Mouse (Mus musculus) lung, adult 18-20 months (tissue): Measurements from ENCODE around the gene Pgghg.
"Not testable (repeated sequence)": the region's sequence is repeated elsewhere in the genome, so short reads cannot be mapped to it uniquely, and the experiment has no call there.

Experiments
- DNase-seq, 2 experiments: peaks; one replicate each; pipeline ENCODE4 v3.0.0; 2022; ENCODE audit warnings: mixed read lengths in 2 of 2

Gene Pgghg

DNA sequence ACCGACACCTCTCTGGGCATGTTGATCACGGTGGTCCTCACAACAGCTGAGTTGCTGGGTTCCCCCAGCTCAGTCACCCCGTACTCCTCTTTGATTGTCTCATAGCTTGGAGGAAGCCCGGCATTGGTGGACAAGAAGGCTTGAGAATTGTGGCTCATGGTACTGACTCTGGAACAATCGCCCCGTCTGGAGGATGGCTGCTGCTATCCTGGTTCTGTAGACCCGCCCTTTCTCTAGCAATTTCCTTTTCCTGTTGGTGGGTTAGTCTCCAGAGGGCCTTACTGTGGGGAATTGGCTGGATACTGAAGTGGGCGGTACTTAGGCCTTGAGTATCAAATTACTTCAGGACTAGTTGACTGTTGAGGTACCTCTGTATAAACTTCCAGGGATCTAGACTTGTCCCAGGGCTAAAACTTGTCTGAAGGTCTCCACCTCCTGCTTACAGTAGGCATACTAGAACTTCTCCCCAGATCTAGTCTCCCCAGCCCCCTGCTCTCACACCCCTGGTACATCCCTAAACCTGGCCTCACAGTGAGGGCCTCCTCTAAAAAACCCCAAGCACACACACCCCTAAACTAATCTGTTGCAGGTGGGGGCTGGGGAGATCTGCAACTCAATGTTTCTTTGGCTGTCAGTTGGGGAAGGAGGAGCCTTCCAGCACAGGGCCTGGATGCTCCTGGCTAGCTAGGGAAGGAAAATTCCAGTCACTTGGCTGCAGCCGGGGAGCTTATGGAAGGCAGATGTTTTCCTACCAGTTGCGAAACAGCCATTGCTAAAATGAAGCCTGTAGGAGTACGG lies 14.8 kb downstream of the Pgghg start, which contains the start of the genes Gm45717 and Ifitm2:
Gm45717 (minus strand) TSS at position 180 of the 798 bp plus-strand sequence.
Ifitm2 (minus strand) TSS at position 230 of the 798 bp plus-strand sequence.
- peak; percentile 87 to 94 for DNase-seq

DNA sequence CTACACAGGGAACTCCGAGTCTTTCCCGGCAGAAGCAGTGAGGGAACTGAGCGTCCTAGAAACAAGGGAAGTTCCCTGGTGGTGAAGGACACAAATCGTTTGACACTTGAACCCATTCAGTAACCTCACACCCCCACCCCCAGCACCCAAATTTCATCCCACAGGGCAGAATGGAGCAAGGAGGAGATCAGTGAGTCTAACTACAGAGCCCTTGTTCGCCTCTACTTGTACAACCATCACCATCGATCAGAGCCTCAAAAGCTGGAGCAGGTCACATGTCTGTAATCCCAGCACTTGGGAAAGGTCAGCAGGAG lies 15.3 kb downstream of the Pgghg start:
- no peak for DNase-seq

DNA sequence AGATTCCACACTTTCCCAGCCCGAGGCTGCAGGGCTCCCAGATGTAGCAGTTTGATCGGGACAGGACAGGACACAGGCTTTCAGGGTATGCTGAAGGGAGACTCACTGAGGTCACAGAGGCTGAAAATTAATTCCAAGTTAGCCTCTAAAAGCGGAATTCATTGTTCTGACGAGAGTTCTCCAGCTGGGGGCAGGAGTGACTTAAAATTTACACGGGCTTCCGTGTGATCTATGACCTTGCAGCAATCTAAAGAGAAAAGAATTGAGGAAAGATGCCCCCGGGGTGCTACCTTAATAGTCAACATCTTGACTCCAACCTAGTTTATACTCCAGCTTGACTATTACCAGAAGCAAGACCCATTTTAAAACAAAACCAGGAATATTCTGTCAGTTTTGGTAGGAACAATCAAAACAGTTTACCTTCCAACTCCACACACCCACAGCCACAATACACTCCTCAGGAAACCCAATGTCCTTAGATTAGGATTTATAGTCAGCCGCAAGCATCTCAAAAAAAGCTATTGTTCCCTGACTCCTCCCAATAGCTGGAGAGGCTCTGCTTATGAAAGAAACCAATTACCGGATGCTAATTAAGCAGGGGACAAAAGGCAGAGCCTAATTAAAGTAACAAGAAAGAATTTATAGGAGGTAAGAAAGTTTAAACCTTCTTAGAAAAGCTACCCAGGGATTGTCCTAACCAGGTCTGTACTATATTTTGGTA lies 18.1 kb downstream of the Pgghg start:
- DNase-seq: peak in 1 of 2 experiments; percentile 55

DNA sequence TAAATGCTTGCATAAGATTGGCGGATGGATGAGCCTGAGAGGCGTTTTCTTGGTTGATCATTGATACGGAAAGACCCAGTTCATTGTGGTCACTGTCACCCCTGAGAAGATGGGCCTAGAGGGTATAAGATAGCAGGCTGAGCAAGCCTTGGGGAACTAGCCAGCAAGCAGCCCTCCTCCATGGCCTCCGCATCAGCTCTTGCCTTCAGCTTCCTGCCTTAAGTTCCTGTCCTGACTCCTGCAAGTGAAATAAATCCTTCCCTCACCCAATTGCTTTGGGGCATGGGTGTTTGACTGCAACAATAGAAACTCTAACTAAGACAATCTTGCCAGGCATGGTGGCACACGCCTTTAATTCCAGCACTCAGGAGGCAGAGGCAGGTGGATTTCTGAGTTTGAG lies 18.8 kb downstream of the Pgghg start:
- no peak for DNase-seq

DNA sequence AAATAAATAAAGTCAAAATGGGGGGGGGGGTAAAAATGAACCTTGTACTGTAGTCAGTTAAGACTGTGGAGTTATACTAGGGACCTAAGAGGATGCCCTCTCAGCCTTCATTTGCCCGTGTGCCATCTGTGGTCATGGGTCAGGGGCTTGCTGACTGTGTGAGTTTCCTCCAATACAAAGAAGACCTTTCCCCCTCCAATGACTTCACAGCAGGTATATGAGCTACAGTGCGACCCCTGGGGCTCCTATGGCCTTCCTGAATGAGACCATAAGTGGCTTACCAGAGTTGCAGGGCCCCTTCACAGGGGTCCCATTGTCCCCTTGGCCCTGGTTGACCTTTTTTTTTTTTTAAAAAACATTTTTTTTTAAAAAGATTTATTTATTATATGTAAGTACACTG lies 20.2 kb downstream of the Pgghg start:
- no peak for DNase-seq

DNA sequence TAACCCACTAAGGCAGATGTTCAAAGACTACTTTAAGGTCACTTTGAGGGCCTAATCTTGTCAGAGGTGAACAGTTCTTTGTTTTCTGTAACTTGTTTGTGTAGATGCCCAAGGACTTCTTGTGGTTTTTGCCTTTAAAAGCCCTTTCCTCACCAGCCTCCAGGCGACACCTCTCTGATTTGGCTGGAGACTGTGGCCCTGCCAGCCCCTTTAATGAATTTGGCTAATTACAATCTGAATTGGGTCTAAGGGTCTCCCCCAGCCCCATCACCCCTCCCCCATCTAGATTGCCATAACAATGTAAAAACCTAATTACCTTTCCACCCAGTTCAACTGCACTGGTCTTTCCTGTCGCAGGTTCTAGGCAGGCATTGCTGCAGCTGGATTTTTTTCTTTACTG lies 21.5 kb downstream of the Pgghg start:
- DNase-seq: no peak

DNA sequence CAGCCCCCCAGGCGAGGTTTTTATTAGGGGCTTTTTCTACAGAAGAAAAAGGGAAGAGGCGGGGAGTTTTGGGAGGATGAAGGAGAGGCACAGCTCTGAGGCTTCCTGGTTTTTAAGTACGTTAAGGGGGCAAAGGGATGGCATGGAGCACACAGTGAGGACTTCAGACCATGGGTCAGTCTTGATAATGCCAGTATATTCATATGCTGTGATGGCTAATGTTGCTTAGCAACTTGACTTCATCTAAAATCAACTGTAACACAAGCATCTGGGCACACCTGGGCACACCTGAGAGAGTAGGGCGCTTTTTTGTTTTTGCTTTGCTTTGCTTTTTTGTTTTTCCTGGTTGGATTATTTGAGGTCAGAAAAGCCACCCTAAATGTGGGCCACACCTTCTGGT lies 25.7 kb downstream of the Pgghg start, which contains the start of gene Ifitm1:
Ifitm1 (plus strand) TSS at position 301 of the 400 bp plus-strand sequence.
- DNase-seq: no peak

DNA sequence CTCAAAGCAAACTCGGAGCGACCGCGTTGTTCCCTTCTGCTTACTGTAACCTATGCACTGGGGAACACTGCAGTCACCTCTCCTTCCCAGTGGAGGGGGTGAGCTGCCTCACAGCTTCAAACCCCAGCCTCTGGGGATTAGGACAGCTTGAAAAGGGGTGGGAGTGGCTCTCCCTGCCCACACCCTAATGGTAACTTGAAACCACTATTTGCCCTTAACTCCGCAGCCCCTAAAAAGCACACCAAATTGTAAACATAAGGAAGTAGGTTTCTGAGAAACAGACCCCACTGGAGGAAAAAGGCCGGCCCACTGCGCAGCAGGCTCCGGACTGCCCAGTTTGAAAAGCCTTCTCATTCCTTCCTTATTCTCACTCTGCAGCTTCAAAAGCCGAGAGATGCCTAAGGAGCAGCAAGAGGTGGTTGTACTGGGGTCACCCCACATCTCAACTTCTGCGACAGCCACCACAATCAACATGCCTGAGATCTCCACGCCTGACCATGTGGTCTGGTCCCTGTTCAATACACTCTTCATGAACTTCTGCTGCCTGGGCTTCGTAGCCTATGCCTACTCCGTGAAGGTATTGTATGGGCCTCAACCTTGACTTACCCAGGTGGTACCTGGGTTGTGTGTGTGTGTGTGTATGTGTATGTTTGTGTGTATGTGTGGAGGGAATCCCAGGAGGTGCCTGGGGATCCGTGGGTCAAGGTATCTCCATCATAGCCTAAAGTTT lies 26.8 kb downstream of the Pgghg start:
- peak in 1 of 2 experiments; percentile 55 for DNase-seq

DNA sequence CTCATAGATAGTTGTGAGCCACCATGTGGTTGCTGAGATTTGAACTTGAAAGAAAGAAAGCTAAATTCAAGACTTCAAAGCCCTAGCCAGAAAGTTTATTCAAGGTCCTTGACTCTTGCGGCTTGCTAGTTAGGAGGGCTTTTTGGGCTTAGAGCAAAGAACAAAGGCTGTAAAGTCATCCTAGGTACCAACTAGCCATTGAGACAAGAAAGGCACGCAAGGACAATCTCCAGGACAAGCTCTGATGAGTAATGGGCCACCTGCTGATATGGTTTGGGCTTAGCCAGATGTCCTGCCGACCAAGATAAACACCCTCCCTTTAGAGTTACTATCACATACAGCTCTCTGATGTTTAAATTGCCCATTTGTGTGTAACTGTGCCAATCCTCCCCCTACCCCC lies 27.5 kb downstream of the Pgghg start:
- not testable (repeated sequence) for DNase-seq

DNA sequence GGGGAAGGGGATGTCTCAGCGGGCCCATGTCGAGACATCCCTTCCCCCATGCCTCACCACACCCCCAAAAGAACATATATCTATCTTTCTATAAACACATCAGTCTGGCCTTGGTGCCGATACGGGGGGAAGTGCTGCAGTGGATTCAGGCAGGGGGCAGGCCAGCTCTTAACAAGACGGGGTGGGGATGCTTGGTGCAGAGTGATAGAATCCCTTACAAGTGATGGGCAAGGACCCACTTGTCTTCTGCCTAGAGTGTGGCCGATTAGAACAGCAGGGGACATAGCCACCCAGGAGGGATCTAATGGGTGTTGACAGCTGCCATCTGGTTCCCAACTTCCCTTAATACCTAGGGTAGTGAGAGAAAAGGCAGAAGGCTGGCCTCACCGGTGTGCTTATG lies 29.7 kb downstream of the Pgghg start:
- DNase-seq: no peak

DNA sequence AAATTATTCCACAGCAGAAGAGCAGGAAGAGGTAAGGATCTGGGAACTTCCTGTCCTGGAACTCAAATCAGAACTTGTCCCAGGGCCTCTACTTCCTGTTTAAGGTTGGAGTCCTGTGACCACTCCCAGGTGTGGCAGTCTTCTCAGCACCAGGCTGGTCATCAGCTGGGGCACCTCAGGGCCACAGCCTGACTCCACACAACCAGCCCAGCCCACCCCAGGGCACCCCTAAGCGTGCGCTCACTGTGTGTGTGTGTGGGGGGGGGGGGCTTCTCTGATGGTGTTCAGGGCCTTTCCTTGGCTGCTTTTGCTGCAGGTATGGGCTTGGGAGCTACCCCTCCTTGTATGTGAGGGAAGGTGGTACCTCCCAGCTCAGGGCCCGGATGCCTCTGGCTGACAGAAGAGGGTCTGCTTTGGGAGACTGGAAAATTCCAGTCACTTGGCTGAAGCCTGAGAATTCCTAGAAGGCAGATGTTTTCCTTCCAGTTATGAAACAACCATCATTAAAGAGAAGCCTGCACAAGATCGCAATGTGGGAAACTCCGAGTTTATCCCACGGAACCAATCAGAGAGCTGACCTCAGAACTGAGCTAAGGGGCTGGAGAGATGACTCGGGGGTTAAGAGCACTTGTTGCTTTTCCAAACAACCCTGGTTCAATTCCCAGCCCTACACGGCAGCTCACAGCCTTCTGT lies 30.4 kb downstream of the Pgghg start:
- peak; percentile 34 to 58 for DNase-seq

DNA sequence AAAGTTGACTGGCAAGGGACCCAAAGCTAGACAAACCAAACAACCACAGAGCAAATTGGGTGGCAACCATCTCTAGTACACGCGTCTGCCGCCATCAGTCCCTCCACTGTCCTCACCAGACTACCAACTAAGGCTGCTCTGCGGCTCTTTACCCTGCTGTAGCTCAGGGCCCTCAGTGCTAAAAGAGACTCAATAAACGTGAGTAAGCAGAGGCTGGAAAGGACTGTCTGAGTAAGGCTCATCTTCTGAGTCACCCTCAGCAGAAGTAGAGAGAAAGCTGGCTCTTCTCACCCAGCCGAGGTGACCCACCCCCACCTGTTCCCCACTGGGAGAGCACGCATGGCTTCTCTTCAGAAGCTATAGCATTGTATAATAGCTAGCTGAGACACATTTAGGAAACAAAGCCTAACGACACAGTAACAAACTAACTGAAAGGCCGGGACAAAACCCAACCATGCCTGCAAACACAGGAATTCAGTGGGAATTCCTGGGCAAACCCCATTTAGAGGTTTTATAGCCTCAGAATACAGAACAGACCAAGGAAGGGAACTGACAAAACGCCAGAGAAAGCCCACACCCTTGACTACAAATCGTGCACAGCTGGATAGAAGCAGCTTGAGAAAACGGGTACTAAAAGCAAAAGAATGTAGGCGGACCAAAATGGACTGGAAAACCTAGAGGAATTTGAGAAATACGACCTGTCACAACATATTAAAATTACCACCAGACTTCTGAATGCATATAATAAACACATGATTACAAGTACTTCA lies 32.4 kb downstream of the Pgghg start:
- DNase-seq: no peak

DNA sequence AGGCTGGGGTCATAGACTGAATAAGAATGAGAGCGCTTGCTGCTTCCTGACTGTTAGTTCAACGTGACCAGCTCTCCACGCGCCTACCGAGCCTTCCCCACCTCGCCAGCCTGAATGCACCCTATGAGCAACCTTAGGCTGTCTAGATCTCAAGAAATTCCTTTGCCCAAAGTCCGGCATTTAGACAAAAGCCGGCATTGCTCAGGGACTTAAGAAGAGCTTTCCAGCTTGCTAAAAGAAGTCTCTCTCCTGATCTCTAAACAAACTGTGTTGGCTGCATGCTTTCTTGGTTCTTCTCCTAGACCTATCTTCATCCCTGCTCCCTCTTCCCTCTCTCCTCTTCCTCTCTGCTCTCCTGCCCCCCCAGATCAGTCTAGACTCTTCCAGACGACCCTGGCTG lies 33.7 kb downstream of the Pgghg start:
- DNase-seq: no peak

DNA sequence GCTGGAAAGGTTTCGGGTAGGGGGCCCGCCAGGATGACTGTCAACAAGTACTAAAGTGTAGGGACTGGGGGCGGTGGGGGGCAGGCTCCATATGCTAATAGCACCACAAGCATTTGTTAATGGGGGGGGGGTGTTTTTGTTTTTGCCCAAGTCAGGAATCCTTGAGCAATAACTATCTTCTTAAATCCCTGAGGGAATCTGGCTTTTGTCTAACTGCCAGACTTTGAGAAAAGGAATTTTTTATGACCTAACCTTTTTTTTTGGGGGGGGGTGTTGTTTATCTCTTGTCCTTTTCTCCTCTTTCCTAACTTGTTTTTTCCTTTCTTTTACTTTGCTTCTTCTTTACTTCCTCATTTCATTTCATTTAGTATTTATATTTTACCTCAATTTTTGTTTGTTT lies 34.3 kb downstream of the Pgghg start:
- no peak for DNase-seq

DNA sequence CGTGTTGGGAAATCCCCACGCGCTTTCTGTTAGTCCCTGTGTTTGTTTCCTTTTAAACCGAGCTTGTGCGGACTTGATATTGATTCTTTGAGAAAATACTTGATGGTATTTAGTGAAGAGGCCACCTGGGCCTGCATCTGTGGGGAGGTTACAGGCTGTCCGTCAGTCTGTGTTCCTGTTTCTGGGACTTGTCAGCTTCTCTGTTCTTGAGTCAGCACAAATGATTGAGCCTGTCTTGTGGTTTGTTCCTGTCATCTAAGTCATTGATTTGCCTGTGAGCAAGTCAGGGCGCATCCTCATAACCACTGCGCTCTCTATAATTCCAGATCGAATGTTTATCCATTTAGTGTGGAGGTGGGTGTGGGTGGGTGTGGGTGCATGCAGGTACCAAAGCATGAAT lies 35.5 kb downstream of the Pgghg start:
- not testable (repeated sequence) for DNase-seq

DNA sequence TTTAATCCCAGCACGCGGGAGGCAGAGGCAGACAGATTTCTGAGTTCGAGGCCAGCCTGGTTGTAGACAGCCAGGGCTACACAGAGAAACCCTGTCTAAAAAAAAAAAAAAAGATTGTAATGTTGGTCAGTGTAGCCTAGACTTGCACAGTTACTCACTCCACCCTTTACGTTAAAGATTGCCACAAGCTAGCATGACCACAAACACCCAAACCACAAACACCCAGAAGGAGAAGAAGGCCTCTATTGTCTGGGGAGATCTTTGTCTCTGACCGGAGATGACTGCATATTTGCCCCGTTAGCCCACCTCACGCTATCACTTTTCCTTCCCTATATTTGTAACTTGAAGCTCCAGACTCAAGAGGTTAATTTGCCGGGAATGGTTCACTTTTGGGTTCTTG lies 40.5 kb downstream of the Pgghg start:
- no peak for DNase-seq

DNA sequence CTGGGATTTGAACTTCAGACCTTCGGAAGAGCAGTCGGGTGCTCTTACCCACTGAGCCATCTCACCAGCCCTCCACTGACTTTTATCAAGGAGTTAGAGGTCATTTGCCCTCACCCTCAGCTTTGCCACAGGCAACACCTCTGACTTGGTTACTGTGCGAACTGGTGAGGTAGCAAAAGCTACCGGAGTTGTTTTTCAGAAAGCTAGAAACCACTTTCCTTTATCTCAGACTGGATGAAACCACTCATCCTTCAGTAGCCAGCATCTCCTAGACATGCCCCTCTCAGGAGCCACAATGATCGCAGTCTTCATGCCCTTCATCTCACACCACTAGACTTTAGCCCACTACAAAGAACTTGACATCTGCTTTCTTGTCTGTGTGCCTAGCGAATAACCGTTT lies 41.8 kb downstream of the Pgghg start:
- no peak for DNase-seq

DNA sequence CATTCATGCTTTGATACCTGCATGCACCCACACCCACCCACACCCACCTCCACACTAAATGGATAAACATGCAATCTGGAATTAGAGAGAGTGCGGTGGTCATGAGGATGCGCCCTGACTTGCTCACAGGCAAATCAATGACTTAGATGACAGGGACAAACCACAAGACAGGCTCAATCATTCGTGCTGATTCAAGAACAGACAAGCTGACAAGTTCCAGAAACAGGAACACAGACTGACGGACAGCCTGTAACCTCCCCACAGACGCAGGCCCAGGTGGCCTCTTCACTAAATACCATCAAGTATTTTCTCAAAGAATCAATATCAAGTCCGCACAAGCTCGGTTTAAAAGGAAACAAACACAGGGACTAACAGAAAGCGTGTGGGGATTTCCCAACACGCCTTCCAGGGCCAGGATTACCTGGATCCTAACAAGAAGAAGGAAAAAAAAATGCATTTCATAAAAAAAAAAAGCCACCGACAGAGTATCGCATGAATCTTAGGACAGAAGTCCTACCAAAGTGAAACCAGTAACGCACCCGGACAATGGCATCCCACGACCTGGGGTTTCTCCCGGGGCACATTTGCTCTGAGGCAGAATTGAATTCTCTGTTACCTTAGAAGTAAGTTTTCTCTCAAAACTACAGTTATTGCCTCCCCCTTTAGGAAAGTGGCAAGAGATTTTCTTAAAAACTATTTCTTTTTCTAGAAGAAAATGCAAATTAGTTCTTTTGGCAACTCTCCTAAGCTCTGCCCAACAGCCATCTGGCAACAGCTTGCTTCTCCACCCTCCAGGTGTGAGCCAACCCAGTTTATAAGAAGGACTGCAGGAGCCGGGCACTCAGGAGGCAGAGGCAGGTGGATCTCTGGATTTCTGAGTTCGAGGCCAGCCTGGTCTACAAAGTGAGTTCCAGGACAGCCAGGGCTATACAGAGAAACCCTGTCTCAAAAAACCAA lies 46.3 kb downstream of the Pgghg start:
- no peak for DNase-seq

DNA sequence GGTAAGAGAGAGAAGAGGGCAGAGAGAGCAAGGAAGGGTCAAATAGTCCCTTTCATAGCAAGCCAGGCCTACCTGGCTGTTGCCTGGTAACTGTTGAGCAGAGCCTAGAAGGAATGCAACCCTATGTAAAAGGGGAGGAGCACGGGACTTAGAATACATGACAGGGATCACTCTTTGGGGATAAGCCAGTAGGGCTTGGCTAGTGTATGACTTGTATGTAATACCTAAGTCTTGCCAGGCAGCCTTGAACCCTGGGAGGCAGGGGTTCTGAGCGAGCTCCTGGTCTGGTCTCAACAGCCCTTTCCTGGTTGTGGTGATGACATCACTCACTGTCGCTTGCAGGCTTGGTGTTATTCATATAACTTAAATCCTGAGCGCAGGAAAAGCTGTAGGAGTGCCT lies 47.8 kb downstream of the Pgghg start:
- DNase-seq: no peak

DNA sequence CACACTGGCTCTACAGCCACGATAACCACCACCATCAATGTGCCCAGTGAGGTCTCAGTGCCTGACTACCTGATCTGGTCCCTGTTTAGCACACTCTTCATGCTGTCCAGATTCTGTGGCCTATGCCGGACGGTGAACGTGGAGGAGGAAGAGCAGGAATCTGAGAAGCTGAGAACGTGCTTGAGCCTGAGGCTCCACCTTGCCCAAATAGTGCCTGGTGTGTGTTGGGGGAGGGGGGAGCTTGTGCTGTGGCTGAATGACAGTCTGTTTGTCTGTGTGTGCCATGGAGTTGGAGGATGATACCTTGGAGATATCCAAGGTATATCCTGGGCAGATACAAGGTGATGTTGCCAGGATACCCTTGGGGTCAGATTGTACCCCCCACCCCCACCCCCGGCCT lies 49.0 kb downstream of the Pgghg start:
- DNase-seq: no peak

DNA sequence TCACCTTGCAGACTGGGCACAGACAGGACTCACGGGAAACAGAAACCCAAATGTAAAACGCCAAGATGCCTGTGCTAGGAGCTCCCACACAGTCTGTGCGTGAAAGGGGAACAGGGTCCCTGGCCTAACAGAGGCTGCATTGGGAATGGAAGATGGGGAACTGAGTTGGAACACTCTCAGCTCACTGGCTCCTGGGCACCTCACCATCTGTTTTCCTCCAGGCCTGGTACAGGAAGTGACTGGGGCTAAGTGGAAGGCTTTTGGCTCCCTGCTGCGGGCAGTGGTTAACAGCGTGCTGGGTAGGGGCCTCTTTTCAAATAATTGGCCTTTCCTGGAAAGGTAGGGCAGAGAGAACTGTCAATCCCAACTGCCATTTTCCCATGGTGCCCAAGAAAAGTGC lies 49.4 kb downstream of the Pgghg start:
- DNase-seq: no peak
